Comparison of ENCODE assay signal across 29 mouse cellular contexts in genomic region chr5:128475372-128475771, GRCm38 (mm10). TPM values are rescaled to one million over a fixed set of nuclear protein-coding genes. Genes with fewer than 3 reads are reported as not detected.
"Had no signal": no experiment of that assay in that cellular context is flagged by ENCODE, and none has a peak within 500 bp of the region (broad histone marks: within the 10 kb centered on the region; RNA-seq: fewer than 3 reads in every experiment).

No protein-coding gene starts in this region.

- DNase-seq: cerebellum, adult 9-10 months; cerebellum, adult 9-11 months; cerebellum, postnatal 10 days; cerebellum, postnatal 14 days; cerebellum, postnatal 25 days; cerebellum, postnatal 36 days; forebrain, postnatal 0 days; gastrocnemius, adult 2 months; gastrocnemius, postnatal 10 days; gastrocnemius, postnatal 14 days; gastrocnemius, postnatal 25 days; gastrocnemius, postnatal 36 days; heart, adult 11 months; heart, adult 18-20 months; heart, adult 2 months had no signal

- H3K36me3 ChIP-seq: embryonic facial prominence, embryonic 10.5 days; embryonic facial prominence, embryonic 12.5 days; embryonic facial prominence, embryonic 13.5 days; embryonic facial prominence, embryonic 15.5 days; forebrain, embryonic 10.5 days; forebrain, embryonic 12.5 days; forebrain, embryonic 15.5 days had no signal

- H3K4me1 ChIP-seq: embryonic facial prominence, embryonic 10.5 days; embryonic facial prominence, embryonic 12.5 days; embryonic facial prominence, embryonic 13.5 days; embryonic facial prominence, embryonic 15.5 days; forebrain, embryonic 10.5 days; forebrain, embryonic 12.5 days; forebrain, embryonic 13.5 days; forebrain, embryonic 15.5 days had no signal

- H3K27ac ChIP-seq: embryonic facial prominence, embryonic 10.5 days; embryonic facial prominence, embryonic 12.5 days; embryonic facial prominence, embryonic 13.5 days; embryonic facial prominence, embryonic 15.5 days; forebrain, embryonic 10.5 days; forebrain, embryonic 12.5 days; forebrain, embryonic 13.5 days; forebrain, embryonic 15.5 days; gastrocnemius, adult 2 months; heart, adult 2 months had no signal

- H3K4me2 ChIP-seq: embryonic facial prominence, embryonic 12.5 days; embryonic facial prominence, embryonic 13.5 days; embryonic facial prominence, embryonic 15.5 days; forebrain, embryonic 12.5 days; forebrain, embryonic 13.5 days; forebrain, embryonic 15.5 days had no signal

- ATAC-seq: forebrain, embryonic 13.5 days; forebrain, embryonic 14.5 days; forebrain, embryonic 15.5 days; forebrain, embryonic 16.5 days; forebrain, postnatal 0 days had no signal

- H3K27me3 ChIP-seq: embryonic facial prominence, embryonic 12.5 days; embryonic facial prominence, embryonic 13.5 days; forebrain, embryonic 12.5 days; forebrain, embryonic 13.5 days; forebrain, embryonic 15.5 days had no signal

- H3K9me3 ChIP-seq: embryonic facial prominence, embryonic 10.5 days; embryonic facial prominence, embryonic 12.5 days; embryonic facial prominence, embryonic 13.5 days; embryonic facial prominence, embryonic 15.5 days; forebrain, embryonic 10.5 days; forebrain, embryonic 12.5 days; forebrain, embryonic 13.5 days; forebrain, embryonic 15.5 days had no signal

- H3K9ac ChIP-seq: embryonic facial prominence, embryonic 12.5 days; embryonic facial prominence, embryonic 13.5 days; embryonic facial prominence, embryonic 15.5 days; forebrain, embryonic 12.5 days; forebrain, embryonic 13.5 days; forebrain, embryonic 15.5 days; forebrain, postnatal 0 days had no signal

- H3K4me3 ChIP-seq: embryonic facial prominence, embryonic 10.5 days; embryonic facial prominence, embryonic 12.5 days; embryonic facial prominence, embryonic 13.5 days; embryonic facial prominence, embryonic 15.5 days; erythroblast, embryonic 14.5 days; forebrain, embryonic 10.5 days; forebrain, embryonic 12.5 days; forebrain, embryonic 13.5 days; forebrain, embryonic 15.5 days; gastrocnemius, adult 2 months; heart, adult 2 months had no signal

RNA-seq across cellular contexts. Expression of gene Tmem132d, which starts 42.5 kb away (rescaled TPM):
- total RNA-seq: common myeloid progenitor, adult 5-6 weeks; granulocyte monocyte progenitor cell, adult 5-6 weeks; heart, adult 18-20 months; heart, adult 8-10 months had no signal
- polyA plus RNA-seq: erythroblast, embryonic 14.5 days had no signal
